10 mouse cellular contexts compared by ENCODE assay signal in the genomic region with DNA sequence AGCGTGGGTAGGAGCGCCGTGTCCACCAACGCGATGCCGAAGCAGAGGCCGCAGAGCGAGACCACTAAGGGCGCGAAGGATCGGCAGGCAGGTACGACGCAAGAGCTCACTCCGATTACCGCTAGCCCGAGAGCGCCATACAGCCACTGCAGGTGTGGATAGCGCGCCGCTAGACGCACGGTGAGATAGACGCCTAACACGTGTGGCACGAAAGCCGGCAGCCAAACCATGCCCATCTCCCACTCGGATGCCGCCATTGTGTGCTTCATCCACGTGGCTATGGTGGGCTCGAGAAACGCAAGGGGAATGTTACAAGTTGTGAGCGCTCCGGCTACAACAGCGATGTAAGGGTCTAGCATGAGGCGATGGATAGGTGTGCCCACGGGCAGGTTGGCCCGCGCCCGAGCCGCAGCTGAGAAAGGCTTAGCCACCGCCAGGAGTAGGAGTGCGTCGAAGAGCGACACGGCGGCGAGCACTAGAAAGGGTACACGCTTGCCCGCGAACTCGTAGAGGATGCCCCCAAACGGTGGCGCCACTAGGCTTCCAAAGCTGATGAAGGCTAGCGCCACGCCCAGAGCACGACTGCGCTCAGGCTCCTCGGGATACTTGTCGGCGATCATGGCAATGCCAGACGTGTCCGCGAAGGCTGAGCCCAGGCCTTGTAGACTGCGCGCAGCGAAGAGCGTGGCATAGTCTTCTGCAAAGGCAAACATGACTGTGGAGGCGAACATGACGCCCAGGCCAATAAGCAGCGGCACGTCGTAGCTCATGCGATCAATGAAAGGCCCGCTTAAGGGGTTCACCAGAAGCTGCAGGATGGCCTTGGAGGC. TPM values are rescaled to one million over a fixed set of nuclear protein-coding genes. Genes with fewer than 3 reads are reported as not detected.
DNase-seq lines count a peak whose midpoint lies in the region; ATAC-seq and TF ChIP-seq lines count a peak whose summit lies in the region.
"Had no signal": no experiment of that assay in that cellular context is flagged by ENCODE, and none has a peak within 500 bp of the region (broad histone marks: within the 10 kb centered on the region; RNA-seq: fewer than 3 reads in every experiment).

No protein-coding gene starts in this region.

- H3K9ac ChIP-seq in intestine, embryonic 14.5 days (ENCODE audit: low read length): no peak overlapping the region
- H3K9ac ChIP-seq in intestine, embryonic 16.5 days (ENCODE audit: low read depth, low read length): no peak overlapping the region
- H3K9ac ChIP-seq in embryonic facial prominence, embryonic 11.5 days (replicated peaks; ENCODE audit: low read length): no peak overlapping the region
- no peak overlapping the region for H3K9ac ChIP-seq in hindbrain, postnatal 0 days (replicated peaks; ENCODE audit: low read length)
- H3K9ac ChIP-seq in neural tube, embryonic 12.5 days: 0 out of 2 replicates have a peak overlapping the region, but pooled peaks have one; percentile 43

- H3K4me1 ChIP-seq in intestine, embryonic 14.5 days (replicated peaks; ENCODE audit: control insufficient read depth, insufficient read depth, low read length): peaks cover 10% of the 10 kb centered on the region
- peaks cover 16% of the 10 kb centered on the region for H3K4me1 ChIP-seq in intestine, embryonic 16.5 days (ENCODE audit: control insufficient read depth, insufficient read depth, low read length)
- peaks cover 4% of the 10 kb centered on the region; the same call in 1 of the 2 replicates for H3K4me1 ChIP-seq in embryonic facial prominence, embryonic 11.5 days (ENCODE audit: control insufficient read depth, insufficient read depth, low read length)
- H3K4me1 ChIP-seq in hindbrain, postnatal 0 days (ENCODE audit: insufficient read depth, low read length): no peaks in the 10 kb centered on the region
- H3K4me1 ChIP-seq in neural tube, embryonic 12.5 days: peaks cover 17% of the 10 kb centered on the region

- peaks cover 95% of the 10 kb centered on the region for H3K27me3 ChIP-seq in intestine, embryonic 14.5 days (replicated peaks; ENCODE audit: control insufficient read depth, insufficient read depth, low read length)
- H3K27me3 ChIP-seq in intestine, embryonic 16.5 days (replicated peaks; ENCODE audit: control insufficient read depth, insufficient read depth, low read length): peaks cover 78% of the 10 kb centered on the region
- peaks cover 86% of the 10 kb centered on the region for H3K27me3 ChIP-seq in embryonic facial prominence, embryonic 11.5 days (ENCODE audit: control insufficient read depth, insufficient read depth, low read length)
- peaks cover 61% of the 10 kb centered on the region for H3K27me3 ChIP-seq in hindbrain, postnatal 0 days (ENCODE audit: insufficient read depth, low read length)
- H3K27me3 ChIP-seq in neural tube, embryonic 12.5 days (replicated peaks): peaks cover 95% of the 10 kb centered on the region

- ATAC-seq in intestine, embryonic 14.5 days (replicated peaks; ENCODE audit: low FRiP score, low TSS enrichment, low read depth): no peak
- no peak for ATAC-seq in intestine, embryonic 16.5 days
- ATAC-seq in embryonic facial prominence, embryonic 11.5 days (replicated peaks; ENCODE audit: insufficient number of reproducible peaks, low FRiP score, low TSS enrichment, low read depth): no peak
- peak; percentile 19; the same call in 1 of the 2 replicates for ATAC-seq in hindbrain, postnatal 0 days
- ATAC-seq in neural tube, embryonic 12.5 days (ENCODE audit: low FRiP score, low read depth): no peak

- 5% methylated on average over 74 of the region's 74 CpGs for WGBS in intestine, embryonic 14.5 days
- WGBS in intestine, embryonic 16.5 days: 5% methylated on average over 74 of the region's 74 CpGs
- 4% methylated on average over 74 of the region's 74 CpGs for WGBS in embryonic facial prominence, embryonic 11.5 days
- WGBS in hindbrain, postnatal 0 days: 3% methylated on average over 74 of the region's 74 CpGs
- 3% methylated on average over 74 of the region's 74 CpGs for WGBS in neural tube, embryonic 12.5 days

- DNase-seq in intestine, embryonic 14.5 days (ENCODE audit: low spot score): peak; percentile 63
- DNase-seq in embryonic facial prominence, embryonic 11.5 days (ENCODE audit: low spot score): peak; percentile 4
- DNase-seq in hindbrain, postnatal 0 days (ENCODE audit: low spot score): peak; percentile 19
- no peak for DNase-seq in layer of hippocampus, postnatal 25 days (ENCODE audit: extremely low spot score in 1 of 2, low spot score in 1 of 2)
- DNase-seq in spleen, postnatal 10 days (ENCODE audit: low spot score in 2 of 2): no peak
- DNase-seq in B cell, adult 2 months: no peak

- 0 out of 2 replicates have a peak, but pooled peaks have one; percentile 29 for TF ChIP-seq CTCF in hindbrain, postnatal 0 days (IDR thresholded peaks at IDR 0.05; ENCODE audit: low read depth)

- peak overlapping the region; percentile 36 for H3K4me3 ChIP-seq in intestine, embryonic 14.5 days (ENCODE audit: low read depth, low read length)
- H3K4me3 ChIP-seq in intestine, embryonic 16.5 days (ENCODE audit: low read length): no peak overlapping the region
- peak overlapping the region; percentile 3; the same call in 1 of the 2 replicates for H3K4me3 ChIP-seq in embryonic facial prominence, embryonic 11.5 days (ENCODE audit: low read depth, low read length)
- H3K4me3 ChIP-seq in hindbrain, postnatal 0 days (ENCODE audit: low read length): peak overlapping the region; percentile 39
- peak overlapping the region; percentile 23 for H3K4me3 ChIP-seq in neural tube, embryonic 12.5 days

- no peak overlapping the region for H3K27ac ChIP-seq in intestine, embryonic 14.5 days (ENCODE audit: low read depth)
- no peak overlapping the region for H3K27ac ChIP-seq in intestine, embryonic 16.5 days (ENCODE audit: low read length)
- no peak overlapping the region for H3K27ac ChIP-seq in embryonic facial prominence, embryonic 11.5 days (replicated peaks; ENCODE audit: low read depth, low read length)
- H3K27ac ChIP-seq in hindbrain, postnatal 0 days: no peak overlapping the region
- H3K27ac ChIP-seq in neural tube, embryonic 12.5 days: no peak overlapping the region

- H3K4me2 ChIP-seq in intestine, embryonic 14.5 days (ENCODE audit: low read length): peak overlapping the region; percentile 63; the same call in 1 of the 2 replicates
- H3K4me2 ChIP-seq in intestine, embryonic 16.5 days (ENCODE audit: low read depth, low read length): no peak overlapping the region
- no peak overlapping the region for H3K4me2 ChIP-seq in embryonic facial prominence, embryonic 11.5 days (ENCODE audit: low read depth, low read length)
- peak overlapping the region; percentile 27 for H3K4me2 ChIP-seq in hindbrain, postnatal 0 days (ENCODE audit: low read depth, low read length)
- peak overlapping the region; percentile 53 for H3K4me2 ChIP-seq in neural tube, embryonic 12.5 days (replicated peaks)

- H3K36me3 ChIP-seq in intestine, embryonic 14.5 days (ENCODE audit: control insufficient read depth, insufficient read depth, low read length): no peaks in the 10 kb centered on the region
- no peaks in the 10 kb centered on the region for H3K36me3 ChIP-seq in intestine, embryonic 16.5 days (ENCODE audit: control insufficient read depth, insufficient read depth, low read length)
- no peaks in the 10 kb centered on the region for H3K36me3 ChIP-seq in embryonic facial prominence, embryonic 11.5 days (replicated peaks; ENCODE audit: control insufficient read depth, insufficient read depth, low read depth, low read length)
- H3K36me3 ChIP-seq in hindbrain, postnatal 0 days (ENCODE audit: insufficient read depth, low read length): no peaks in the 10 kb centered on the region
- no peaks in the 10 kb centered on the region for H3K36me3 ChIP-seq in neural tube, embryonic 12.5 days

- no peaks in the 10 kb centered on the region for H3K9me3 ChIP-seq in intestine, embryonic 14.5 days (ENCODE audit: control insufficient read depth, low read length)
- no peaks in the 10 kb centered on the region for H3K9me3 ChIP-seq in intestine, embryonic 16.5 days (ENCODE audit: control insufficient read depth, low read length)
- H3K9me3 ChIP-seq in embryonic facial prominence, embryonic 11.5 days (replicated peaks; ENCODE audit: control insufficient read depth, low read length): no peaks in the 10 kb centered on the region
- H3K9me3 ChIP-seq in hindbrain, postnatal 0 days (ENCODE audit: low read length): no peaks in the 10 kb centered on the region
- no peaks in the 10 kb centered on the region for H3K9me3 ChIP-seq in neural tube, embryonic 12.5 days

RNA-seq across cellular contexts. Expression of a gene that starts 1.2 kb away (rescaled TPM):
- 11.3 TPM in 2 replicates for polyA plus RNA-seq in intestine, embryonic 14.5 days (2014; fragmentation: Nextera tagmentation; extraction: Ambion mirVana)
- 7.5 and 8.6 TPM in 2 replicates for polyA plus RNA-seq in intestine, embryonic 16.5 days (2015; fragmentation: Nextera tagmentation; extraction: Ambion mirVana)
- polyA plus RNA-seq in embryonic facial prominence, embryonic 11.5 days (2014; fragmentation: Nextera tagmentation; extraction: Ambion mirVana): 0.67 and 0.80 TPM in 2 replicates
- total RNA-seq in hindbrain, postnatal 0 days (2014; rRNA removed): 30.8 and 32.2 TPM in 2 replicates
- 22.3 and 23.8 TPM in 2 replicates for polyA plus RNA-seq in hindbrain, postnatal 0 days (2015; fragmentation: Nextera tagmentation; extraction: Ambion mirVana)
- 30.0 and 33.1 TPM in 2 replicates for polyA plus RNA-seq in neural tube, embryonic 12.5 days (2016; fragmentation: Nextera tagmentation; extraction: Ambion mirVana)
- total RNA-seq in layer of hippocampus, postnatal 25 days (2021): under 1 TPM in 1 of 2 experiments, not detected in 1; 0.10 TPM
- total RNA-seq: hematopoietic stem cell, adult 5-6 weeks; liver, adult 2 months had no signal
- polyA plus RNA-seq: liver, adult 2 months had no signal

RNA-seq across cellular contexts. Expression of a gene that starts 2.4 kb away (rescaled TPM):
- polyA plus RNA-seq in intestine, embryonic 14.5 days (2014; fragmentation: Nextera tagmentation; extraction: Ambion mirVana): 1.3 and 1.4 TPM in 2 replicates
- 1.4 and 1.5 TPM in 2 replicates for polyA plus RNA-seq in intestine, embryonic 16.5 days (2015; fragmentation: Nextera tagmentation; extraction: Ambion mirVana)
- polyA plus RNA-seq in embryonic facial prominence, embryonic 11.5 days (2014; fragmentation: Nextera tagmentation; extraction: Ambion mirVana): 0.10 TPM in 1 of 2 replicates, not detected in the other
- 3.5 and 4.4 TPM in 2 replicates for total RNA-seq in hindbrain, postnatal 0 days (2014; rRNA removed)
- 1.5 and 2.4 TPM in 2 replicates for polyA plus RNA-seq in hindbrain, postnatal 0 days (2015; fragmentation: Nextera tagmentation; extraction: Ambion mirVana)
- polyA plus RNA-seq in neural tube, embryonic 12.5 days (2016; fragmentation: Nextera tagmentation; extraction: Ambion mirVana): 4.4 and 5.6 TPM in 2 replicates
- not detected for total RNA-seq in layer of hippocampus, postnatal 25 days (2021)
- total RNA-seq: hematopoietic stem cell, adult 5-6 weeks; liver, adult 2 months had no signal
- polyA plus RNA-seq: liver, adult 2 months had no signal

RNA-seq across cellular contexts. Expression of a gene that starts 49.9 kb away (rescaled TPM):
- polyA plus RNA-seq in intestine, embryonic 14.5 days (2014; fragmentation: Nextera tagmentation; extraction: Ambion mirVana): 16.0 and 19.1 TPM in 2 replicates
- 11.7 and 13.9 TPM in 2 replicates for polyA plus RNA-seq in intestine, embryonic 16.5 days (2015; fragmentation: Nextera tagmentation; extraction: Ambion mirVana)
- polyA plus RNA-seq in embryonic facial prominence, embryonic 11.5 days (2014; fragmentation: Nextera tagmentation; extraction: Ambion mirVana): 20.5 and 26.3 TPM in 2 replicates
- 10.3 and 12.2 TPM in 2 replicates for total RNA-seq in hindbrain, postnatal 0 days (2014; rRNA removed)
- 18.3 and 18.8 TPM in 2 replicates for polyA plus RNA-seq in hindbrain, postnatal 0 days (2015; fragmentation: Nextera tagmentation; extraction: Ambion mirVana)
- polyA plus RNA-seq in neural tube, embryonic 12.5 days (2016; fragmentation: Nextera tagmentation; extraction: Ambion mirVana): 30.5 and 31.9 TPM in 2 replicates
- 10 to 100 TPM; 16.8 to 22.3 TPM for total RNA-seq in layer of hippocampus, postnatal 25 days (2021)

Comparison
In these comparisons a context has a peak if more than half of its experiments do, and no peak if none do; other contexts are left out.
1. H3K4me2 ChIP-seq: peak in intestine, embryonic 14.5 days (single experiment), hindbrain, postnatal 0 days (single experiment) and neural tube, embryonic 12.5 days (single experiment); none in intestine, embryonic 16.5 days (single experiment) and embryonic facial prominence, embryonic 11.5 days (single experiment).
2. DNase-seq: peak in intestine, embryonic 14.5 days (single experiment), embryonic facial prominence, embryonic 11.5 days (single experiment) and hindbrain, postnatal 0 days (single experiment); none in layer of hippocampus, postnatal 25 days (0 of 2), spleen, postnatal 10 days (0 of 2) and B cell, adult 2 months (0 of 2).